Mouse (Mus musculus): ENCODE data around the gene Osbpl10. TPM values are rescaled to one million over a fixed set of nuclear protein-coding genes. Genes with fewer than 3 reads are reported as not detected.

Osbpl10 gene
- total RNA-seq, 4 experiments from 2014 or later = 39.9 to 46.4 (median 45.2) TPM

DNA sequence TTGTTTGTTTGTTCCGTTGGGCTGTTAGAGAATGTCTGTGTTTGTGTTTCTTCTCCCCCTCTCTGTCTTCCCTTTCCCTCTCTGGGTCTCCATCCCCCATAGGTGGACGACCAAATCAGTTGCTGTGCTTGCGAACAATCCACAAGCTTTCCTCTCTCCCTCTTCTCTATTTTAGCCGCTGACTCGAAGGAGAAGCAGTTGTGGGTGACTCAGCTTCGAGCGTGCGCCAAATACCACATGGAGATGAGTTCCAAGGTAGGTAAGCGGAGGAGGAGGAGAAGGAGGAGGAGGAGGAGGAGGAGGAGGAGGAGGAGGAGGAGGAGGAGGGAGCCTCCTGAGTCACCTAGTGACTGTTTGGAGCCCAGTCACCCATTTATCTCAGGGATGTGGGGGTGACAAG is 88.7 kb downstream of the Osbpl10 start:
- DNase-seq (ENCODE audit: low spot score in 2 of 2) = peak in 1 of 2 experiments; percentile 62

DNA sequence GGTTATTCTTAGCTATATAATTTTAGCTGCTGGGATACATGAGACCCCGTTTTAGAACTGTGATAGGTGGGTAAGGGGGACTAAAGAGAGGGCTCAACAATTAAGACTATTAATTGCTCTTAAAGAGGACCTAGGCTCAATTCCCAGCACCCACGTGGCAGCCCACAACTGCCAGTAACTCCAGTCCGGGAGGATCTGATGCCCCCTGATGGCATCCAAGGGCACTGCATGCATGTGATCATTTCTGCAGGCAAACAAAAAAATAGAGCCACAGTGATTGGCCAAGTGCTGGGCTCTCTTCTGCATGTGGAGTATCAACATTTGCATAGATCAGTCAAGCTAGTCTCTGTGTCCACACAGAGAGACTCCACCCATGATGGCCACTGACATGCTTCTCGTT is 96.8 kb downstream of the Osbpl10 start:
- DNase-seq (ENCODE audit: low spot score in 2 of 2) = no peak

- DNase-seq (ENCODE audit: low spot score in 2 of 2) = peak in 1 of 2 experiments; percentile 45
These were observed 110.1 kb downstream of the Osbpl10 start for GRCm38 (mm10) chr9:115088295-115088993.

- no peak for DNase-seq (ENCODE audit: low spot score in 2 of 2)
These were observed 111.3 kb downstream of the Osbpl10 start for GRCm38 (mm10) chr9:115089644-115090043.

- no peak for DNase-seq (ENCODE audit: low spot score in 2 of 2)
These were observed 118.1 kb downstream of the Osbpl10 start for GRCm38 (mm10) chr9:115096481-115096880.

- no peak for DNase-seq (ENCODE audit: low spot score in 2 of 2)
These were observed 119.0 kb downstream of the Osbpl10 start for GRCm38 (mm10) chr9:115097340-115097739.

DNA sequence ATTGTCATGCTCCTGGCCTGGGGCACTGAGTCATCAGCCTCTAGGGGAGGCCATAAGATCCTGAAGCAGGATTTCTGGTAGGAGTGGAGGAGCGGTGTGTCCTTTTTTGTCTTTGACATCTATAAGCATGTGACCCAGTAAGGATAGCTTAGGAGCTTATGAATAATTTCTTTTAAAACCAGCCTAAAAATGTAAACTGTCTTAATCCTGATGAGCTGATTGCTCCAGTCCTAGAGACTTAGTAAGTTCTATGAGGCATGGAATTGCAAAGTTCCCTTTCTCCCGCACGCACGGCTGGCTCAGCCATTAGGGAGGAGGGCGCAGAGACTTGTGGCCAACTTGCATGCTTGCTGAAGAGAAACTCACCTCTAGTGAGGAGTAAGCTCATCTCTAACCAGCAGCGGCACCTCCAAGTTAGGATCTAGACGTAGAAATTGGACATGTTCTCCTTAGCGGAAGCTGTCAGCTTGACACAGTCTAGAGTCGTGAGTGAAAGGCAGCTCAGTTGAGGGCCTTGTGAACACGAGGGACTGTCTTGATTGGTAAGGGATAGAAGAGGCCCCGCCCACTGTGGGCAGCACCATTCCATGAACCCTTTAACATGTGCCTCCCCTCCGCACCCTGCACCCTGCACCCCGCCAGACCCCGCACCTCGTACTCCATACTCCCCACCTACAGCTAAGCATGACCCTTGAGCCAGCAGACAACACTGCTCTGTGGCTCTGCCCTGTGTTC is 122.0 kb downstream of the Osbpl10 start:
- DNase-seq (ENCODE audit: low spot score in 2 of 2) = no peak

GRCm38 (mm10) chr9:115107430-115107829 is 129.1 kb downstream of the Osbpl10 start:
- no peak for DNase-seq (ENCODE audit: low spot score in 2 of 2)

GRCm38 (mm10) chr9:115110655-115111054 is 132.3 kb downstream of the Osbpl10 start:
- DNase-seq (ENCODE audit: low spot score in 2 of 2) = no peak

GRCm38 (mm10) chr9:115117314-115117713 is 138.9 kb downstream of the Osbpl10 start:
- DNase-seq (ENCODE audit: low spot score in 2 of 2) = no peak

GRCm38 (mm10) chr9:115120276-115120675 is 141.9 kb downstream of the Osbpl10 start:
- no peak for DNase-seq (ENCODE audit: low spot score in 2 of 2)

- peak in 1 of 2 experiments; percentile 40 for DNase-seq (ENCODE audit: low spot score in 2 of 2)
These were observed 142.4 kb downstream of the Osbpl10 start for GRCm38 (mm10) chr9:115120678-115121224.

DNA sequence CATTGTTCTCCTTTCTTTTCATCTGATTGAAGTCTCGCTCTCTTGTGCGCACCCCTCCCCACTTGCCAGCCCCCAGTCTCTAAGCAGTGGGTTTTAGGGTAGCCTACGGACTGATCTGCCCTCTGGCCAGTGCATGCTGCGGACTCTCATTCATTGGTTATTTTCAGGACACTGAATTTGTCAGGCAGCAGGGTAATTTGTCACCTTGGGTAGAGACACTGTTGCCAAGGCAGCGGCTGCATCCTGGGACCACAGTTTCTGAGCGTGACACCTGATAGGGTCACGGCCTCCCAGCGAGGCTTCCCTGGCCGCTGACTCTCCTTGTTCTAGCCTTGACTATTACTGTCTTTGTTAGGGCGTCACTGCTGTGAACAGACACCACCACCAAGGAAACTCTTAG is 149.0 kb downstream of the Osbpl10 start:
- DNase-seq (ENCODE audit: low spot score in 2 of 2) = no peak

- DNase-seq (ENCODE audit: low spot score in 2 of 2) = no peak
These were observed 155.6 kb downstream of the Osbpl10 start for GRCm38 (mm10) chr9:115133926-115134325.

GRCm38 (mm10) chr9:115134736-115135135 is 156.4 kb downstream of the Osbpl10 start:
- no peak for DNase-seq (ENCODE audit: low spot score in 2 of 2)

- no peak for DNase-seq (ENCODE audit: low spot score in 2 of 2)
These were observed 157.0 kb downstream of the Osbpl10 start for GRCm38 (mm10) chr9:115135352-115135751.

DNA sequence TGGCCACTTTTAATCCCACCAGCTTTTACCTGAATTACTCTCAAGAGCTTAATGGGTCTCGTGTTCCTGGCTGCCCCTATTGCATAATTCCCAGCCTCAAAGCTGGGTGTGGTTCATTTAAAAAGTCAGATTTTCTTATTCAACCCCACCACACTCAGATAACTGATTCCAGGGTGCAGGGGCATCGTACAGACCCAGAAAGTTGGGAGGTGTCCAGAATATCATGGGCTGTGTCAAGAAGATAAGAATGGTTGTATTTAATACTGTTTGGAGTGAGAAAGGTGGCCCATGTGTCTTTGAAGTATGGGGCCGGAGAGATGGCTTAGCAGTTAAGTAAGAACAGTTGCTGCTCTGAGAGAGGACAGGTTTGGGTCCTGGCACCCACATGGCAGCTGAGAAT is 159.5 kb downstream of the Osbpl10 start:
- no peak for DNase-seq (ENCODE audit: low spot score in 2 of 2)

DNA sequence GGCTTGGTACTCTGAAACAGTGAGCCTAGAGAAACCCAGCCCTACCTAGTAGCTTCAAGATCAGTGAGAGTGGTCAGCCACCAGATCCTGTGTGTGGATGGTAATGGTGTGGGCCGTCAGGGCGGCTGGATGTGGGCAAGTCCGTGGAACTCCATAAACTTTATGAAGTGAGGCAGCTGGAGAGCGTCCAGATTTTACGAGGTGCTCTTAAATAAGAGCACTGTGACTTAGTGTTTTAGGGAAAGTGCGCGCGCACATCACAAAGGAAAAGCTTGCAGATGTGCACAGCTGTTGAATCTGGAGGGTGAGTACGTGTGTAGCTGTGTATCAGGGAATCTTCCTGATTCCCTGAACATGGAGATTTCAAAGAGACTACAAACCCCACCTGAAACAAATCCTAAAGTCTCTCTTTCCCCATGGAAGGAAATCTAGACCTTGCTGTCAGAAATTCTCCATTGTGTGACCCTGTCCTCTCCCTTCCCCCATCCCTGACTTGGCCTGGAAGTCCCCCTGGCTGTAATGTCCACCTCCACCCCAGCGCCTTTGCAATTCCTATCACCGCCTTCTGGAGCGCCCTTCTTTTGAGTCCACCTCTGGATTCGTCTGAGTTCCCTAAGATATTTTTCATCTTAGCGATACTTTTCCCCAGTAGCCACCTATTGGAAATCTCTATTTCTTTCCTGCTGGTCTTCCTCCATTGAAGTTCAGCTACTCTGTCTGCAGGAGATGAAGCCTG is 161.4 kb downstream of the Osbpl10 start:
- no peak for DNase-seq (ENCODE audit: low spot score in 2 of 2)

- no peak for DNase-seq (ENCODE audit: low spot score in 2 of 2)
These were observed 168.8 kb downstream of the Osbpl10 start for GRCm38 (mm10) chr9:115147141-115147540.

DNA sequence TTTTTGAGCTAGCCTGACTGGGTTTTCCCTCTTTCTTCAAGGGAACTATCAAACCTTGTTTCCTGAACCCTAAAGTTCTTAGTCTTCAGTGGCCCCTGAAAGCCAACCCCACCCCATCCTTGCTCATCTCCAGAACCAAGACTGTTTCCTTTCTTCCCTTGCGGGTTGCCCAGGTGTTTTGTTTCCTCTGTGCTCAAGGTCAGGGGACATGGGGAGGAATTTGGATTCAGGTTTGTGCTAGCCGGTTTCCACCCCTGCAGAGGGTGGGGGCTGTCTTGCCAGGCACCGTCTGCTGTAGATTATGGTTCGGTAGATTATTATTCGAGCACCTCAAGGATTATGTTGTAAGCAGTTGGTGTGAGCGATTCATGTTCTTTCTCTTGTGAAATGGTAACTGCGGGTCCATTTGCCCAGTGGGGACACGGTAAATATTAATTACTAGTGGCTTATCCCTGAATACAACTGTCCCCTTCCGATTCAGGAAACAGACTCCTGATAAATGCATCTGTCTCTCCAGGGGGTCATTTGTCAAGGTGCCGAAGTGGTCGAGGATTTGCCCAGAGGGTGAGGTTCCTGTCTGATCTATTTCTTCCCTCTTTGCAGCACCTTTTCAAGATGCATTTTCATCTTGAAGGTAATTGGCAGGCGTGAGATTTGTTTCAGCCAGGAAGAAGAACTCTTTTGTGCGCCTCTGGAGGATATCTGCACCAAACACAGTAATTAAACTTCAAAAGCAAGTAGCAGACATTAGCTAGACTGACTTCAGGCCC is 169.4 kb downstream of the Osbpl10 start:
- no peak for DNase-seq (ENCODE audit: low spot score in 2 of 2)

All from left cerebral cortex, adult 8-10 months (tissue).